Mouse (Mus musculus) CH12.LX (cell line): ENCODE data around the gene Zdhhc19. TPM values are rescaled to one million over a fixed set of nuclear protein-coding genes. Genes with fewer than 3 reads are reported as not detected.

Source experiments
- DNase-seq: peaks from one replicate; pipeline ENCODE4 v3.0.0-alpha.2; 2013; ENCODE audit errors: extremely low read depth
- H3K27ac ChIP-seq: 2 replicates; pipeline ENCODE4 v1.5.1; 2012; ENCODE audit warnings: low read depth, mild to moderate bottlenecking, control low read depth, moderate library complexity; ENCODE audit not compliant: insufficient read depth
- H3K27me3 ChIP-seq: replicated peaks from 2 replicates; pipeline ENCODE3; 2012; ENCODE audit warnings: inconsistent platforms
- H3K36me3 ChIP-seq, 2 experiments: replicated peaks in 1 of 2; 2 replicates each; pipeline versions ENCODE3 to v1.6.1; 2012; ENCODE audit warnings: inconsistent platforms in 1 of 2, low read length in 1 of 2, mild to moderate bottlenecking in 1 of 2, mixed read lengths in 1 of 2, moderate library complexity in 1 of 2; ENCODE audit not compliant: control insufficient read depth in 1 of 2, insufficient read depth in 1 of 2
- H3K4me1 ChIP-seq, 2 experiments: 2 replicates each; pipeline ENCODE4 v1.6.1; 2012; ENCODE audit warnings: inconsistent platforms in 1 of 2, moderate library complexity in 1 of 2; ENCODE audit not compliant: insufficient read depth in 2 of 2, control insufficient read depth in 1 of 2
- H3K4me2 ChIP-seq: 2 replicates; pipeline ENCODE4 v1.6.1; 2012; ENCODE audit warnings: low read depth, mild to moderate bottlenecking, control low read depth; ENCODE audit not compliant: poor library complexity, insufficient read depth, severe bottlenecking
- H3K4me3 ChIP-seq, 3 experiments: fragments of 150-350 bp in 1 of 3; sonication (generic) in 1 of 3; replicated peaks in 1 of 3; 2 replicates each; pipeline versions ENCODE3 to v1.5.1; 2011 to 2012; ENCODE audit warnings: low read depth in 2 of 3, low read length in 2 of 3, mild to moderate bottlenecking in 2 of 3, moderate library complexity in 2 of 3, control low read depth in 1 of 3, improper control_type of control experiment in 1 of 3, inconsistent platforms in 1 of 3, mixed read lengths in 1 of 3; ENCODE audit not compliant: poor library complexity in 1 of 3
- H3K79me2 ChIP-seq: replicated peaks from 2 replicates; pipeline ENCODE4 v1.6.1; 2012; ENCODE audit warnings: mild to moderate bottlenecking, moderate library complexity; ENCODE audit not compliant: control insufficient read depth, poor library complexity, insufficient read depth, severe bottlenecking; ENCODE audit errors: extremely low read depth
- H3K9ac ChIP-seq: 2 replicates; pipeline ENCODE4 v1.6.1; 2012; ENCODE audit warnings: low read depth, mild to moderate bottlenecking, control low read depth, moderate library complexity; ENCODE audit not compliant: insufficient read depth
- H3K9me3 ChIP-seq: replicated peaks from 2 replicates; pipeline ENCODE3; 2012; ENCODE audit warnings: low read length, inconsistent platforms, mixed read lengths
- BHLHE40 ChIP-seq: IDR thresholded peaks from 2 replicates; pipeline ENCODE4 v1.6.1; 2011; ENCODE audit warnings: mild to moderate bottlenecking, low read depth, low read length, improper control_type of control experiment
- ELF1 ChIP-seq: IDR thresholded peaks from 2 replicates; pipeline ENCODE4 v1.6.1; 2014; ENCODE audit warnings: low read depth, mild to moderate bottlenecking, inconsistent platforms, low read length, improper control_type of control experiment
- ETS1 ChIP-seq: conservative IDR thresholded peaks from 2 replicates; pipeline ENCODE4 v1.6.1; 2012; ENCODE audit warnings: low read depth, mild to moderate bottlenecking, inconsistent platforms, low read length, improper control_type of control experiment, moderate library complexity
- IRF4 ChIP-seq: IDR thresholded peaks from 2 replicates; pipeline ENCODE4 v1.6.1; 2014; ENCODE audit warnings: low read depth, mild to moderate bottlenecking, inconsistent platforms, low read length, improper control_type of control experiment
- MAX ChIP-seq: IDR thresholded peaks from 2 replicates; pipeline ENCODE4 v1.6.1; 2011; ENCODE audit warnings: low read length, improper control_type of control experiment
- MAZ ChIP-seq: IDR thresholded peaks from 2 replicates; pipeline ENCODE4 v1.6.1; 2012; ENCODE audit warnings: low read depth, mild to moderate bottlenecking, inconsistent platforms, low read length, improper control_type of control experiment, moderate library complexity
- NRF1 ChIP-seq: IDR thresholded peaks from 2 replicates; pipeline ENCODE4 v1.6.1; 2014; ENCODE audit warnings: low read depth, mild to moderate bottlenecking, inconsistent platforms, low read length, improper control_type of control experiment, moderate library complexity
- PAX5 ChIP-seq: IDR thresholded peaks from 2 replicates; pipeline ENCODE4 v1.6.1; 2012; ENCODE audit warnings: low read length, inconsistent platforms, mixed read lengths
- RAD21 ChIP-seq: IDR thresholded peaks from 2 replicates; pipeline ENCODE4 v1.6.1; 2011; ENCODE audit warnings: low read depth, mild to moderate bottlenecking, low read length, improper control_type of control experiment, moderate library complexity
- TBP ChIP-seq: conservative IDR thresholded peaks from 2 replicates; pipeline ENCODE4 v1.6.1; 2011; ENCODE audit warnings: low read depth, low read length, improper control_type of control experiment
- ZC3H11A ChIP-seq: IDR thresholded peaks from 2 replicates; pipeline ENCODE4 v1.6.1; 2012; ENCODE audit warnings: low read depth, mild to moderate bottlenecking, inconsistent platforms, low read length, improper control_type of control experiment
- ZKSCAN1 ChIP-seq: IDR thresholded peaks from 2 replicates; pipeline ENCODE4 v1.6.1; 2012; ENCODE audit warnings: low read depth, inconsistent platforms, low read length, improper control_type of control experiment, borderline replicate concordance
- ZMIZ1 ChIP-seq: IDR thresholded peaks from 2 replicates; pipeline ENCODE4 v1.6.1; 2012; ENCODE audit warnings: low read depth, mild to moderate bottlenecking, inconsistent platforms, low read length, improper control_type of control experiment
- ZNF384 ChIP-seq: IDR thresholded peaks from 2 replicates; pipeline ENCODE4 v1.6.1; 2012; ENCODE audit warnings: low read depth, low read length, improper control_type of control experiment, inconsistent platforms
- dilution Hi-C: fragments of 300-500 bp; cut with MboI; formaldehyde crosslinking; loops from 2 replicates; pipeline ENCODE4 v1.14.3; 2020; ENCODE audit warnings: low sequenced_read_pairs; ENCODE audit not compliant: extremely low pct_unique_long_range_greater_than_20kb, extremely low pct_ligation_motif_present
- in situ Hi-C: fragments of 300-500 bp; cut with MboI; formaldehyde crosslinking; loops from 3 replicates; pipeline ENCODE4 v1.14.3; 2019; ENCODE audit warnings: low sequenced_read_pairs, low pct_ligation_motif_present, low pct_unique_long_range_greater_than_20kb, mixed read lengths
- polyA plus RNA-seq: library from polyadenylated mRNA; unstranded; fragments of >175 nt; gene quantifications from 2 replicates; pipeline ENCODE4 v1.2.1, GENCODE M21; 2012; ENCODE audit warnings: low read depth; ENCODE audit not compliant: insufficient read length
- total RNA-seq, 2 experiments: library from RNA; depleted of rRNA; stranded (reverse); fragments of 300-350 nt in 1 of 2; fragments of >200 nt in 1 of 2; gene quantifications; 2 replicates each; pipeline ENCODE4 v1.2.3; 2012 to 2014

Gene Zdhhc19
- total and polyA plus RNA-seq, 3 experiments: not detected

DNA sequence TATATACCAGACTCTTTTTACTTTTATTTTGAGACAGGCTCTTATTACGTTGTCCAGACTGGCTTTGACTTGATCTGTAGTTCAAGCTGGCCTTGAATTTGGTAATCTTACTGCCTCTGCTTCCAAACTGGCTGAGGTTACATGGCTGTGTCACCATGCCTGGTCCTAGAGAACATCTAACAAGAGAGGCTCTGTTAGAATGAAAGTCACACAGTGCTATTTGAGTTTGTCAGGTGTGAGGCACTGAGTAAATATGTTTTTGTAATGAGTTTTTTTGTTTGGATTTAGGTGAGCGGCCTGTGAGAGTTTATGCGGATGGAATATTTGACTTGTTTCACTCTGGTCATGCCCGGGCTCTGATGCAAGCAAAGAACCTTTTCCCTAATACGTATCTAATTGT lies 34.4 kb upstream of the Zdhhc19 start:
- no peak overlapping the region for H3K4me3 ChIP-seq
- H3K36me3 ChIP-seq: peaks cover 19 to 40% of the 10 kb centered on the region in 2 experiments
- DNase-seq: no peak
- H3K9ac ChIP-seq: no peak overlapping the region
- no peak overlapping the region for H3K4me2 ChIP-seq
- dilution Hi-C loops (no loop called here), in situ Hi-C loops (loop anchor here (10.0 to 25.0 kb wide), 2 partner anchors 199 to 357 kb away; partner anchors contain the start of gene Smco1)
- H3K4me1 ChIP-seq: peaks cover 2 to 20% of the 10 kb centered on the region in 2 experiments; a peak in 2 of 4 replicates
- TF ChIP-seq ELF1 (no peak), MAX (no peak), BHLHE40 (no peak), ETS1 (no peak), ZMIZ1 (no peak), RAD21 (no peak)
- no peaks in the 10 kb centered on the region for H3K9me3 ChIP-seq
- H3K27me3 ChIP-seq: no peaks in the 10 kb centered on the region
- H3K27ac ChIP-seq: no peak overlapping the region
- no peaks in the 10 kb centered on the region for H3K79me2 ChIP-seq

DNA sequence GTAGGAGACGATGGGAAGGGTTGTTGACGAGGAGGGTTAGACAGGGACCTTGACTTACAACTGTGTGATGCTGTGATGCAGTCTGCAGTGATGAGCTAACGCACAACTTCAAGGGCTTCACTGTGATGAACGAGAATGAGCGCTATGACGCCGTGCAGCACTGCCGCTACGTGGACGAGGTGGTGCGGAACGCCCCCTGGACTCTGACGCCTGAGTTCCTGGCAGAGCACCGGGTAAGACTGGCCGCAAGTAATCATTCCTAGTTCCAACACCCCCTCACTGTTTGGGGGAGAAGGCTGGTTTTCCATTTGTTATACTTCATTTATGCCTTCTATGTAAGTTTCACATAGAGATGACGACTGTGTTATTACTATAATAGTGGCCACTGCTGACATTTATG lies 33.1 kb upstream of the Zdhhc19 start:
- no peaks in the 10 kb centered on the region for H3K79me2 ChIP-seq
- no peak for DNase-seq
- no peak overlapping the region for H3K9ac ChIP-seq
- H3K36me3 ChIP-seq: peaks cover 22 to 45% of the 10 kb centered on the region in 2 experiments
- no peak overlapping the region for H3K27ac ChIP-seq
- peaks cover 0 to 24% of the 10 kb centered on the region in 2 experiments; a peak in 3 of 4 replicates for H3K4me1 ChIP-seq
- TF ChIP-seq TBP (no peak), MAZ (no peak), RAD21 (no peak), ZKSCAN1 (no peak), ZNF384 (no peak), NRF1 (no peak), IRF4 (no peak), PAX5 (no peak), ELF1 (no peak), ZC3H11A (no peak)
- H3K9me3 ChIP-seq: no peaks in the 10 kb centered on the region
- H3K27me3 ChIP-seq: no peaks in the 10 kb centered on the region
- no peak overlapping the region for H3K4me2 ChIP-seq
- H3K4me3 ChIP-seq: no peak overlapping the region
- in situ Hi-C loops (loop anchor here (10.0 to 25.0 kb wide), 2 partner anchors 201 to 358 kb away; partner anchors contain the start of gene Smco1), dilution Hi-C loops (no loop called here)
